Mouse (Mus musculus) liver, adult 2 months (tissue): ENCODE measurements around the gene Dusp1. TPM values are rescaled to one million over a fixed set of nuclear protein-coding genes. Genes with fewer than 3 reads are reported as not detected.
A peak's percentile ranks its signal among the peaks of the same experiment; 100 is the strongest.

Source experiments
- DNase-seq: peaks from one replicate; pipeline ENCODE4 v3.0.0-alpha.2; 2011; ENCODE audit warnings: low read depth, low spot score; ENCODE audit errors: extremely low read depth
- H3K27ac ChIP-seq: fragments of 200-500 bp; replicated peaks from 2 replicates; pipeline ENCODE4 v1.5.1; 2012; ENCODE audit warnings: low read depth, mild to moderate bottlenecking, control low read depth, inconsistent platforms, low read length; ENCODE audit not compliant: insufficient read depth
- H3K27me3 ChIP-seq: fragments of 200-500 bp; 2 replicates; pipeline ENCODE4 v1.6.1; 2012; ENCODE audit warnings: mild to moderate bottlenecking, moderate library complexity, low read length, inconsistent platforms; ENCODE audit not compliant: control insufficient read depth, insufficient read depth
- H3K36me3 ChIP-seq: fragments of 200-500 bp; 2 replicates; pipeline ENCODE4 v1.6.1; 2012; ENCODE audit warnings: low read length, inconsistent platforms; ENCODE audit not compliant: control insufficient read depth, insufficient read depth
- H3K4me1 ChIP-seq: fragments of 200-500 bp; 2 replicates; pipeline ENCODE4 v1.6.1; 2011; ENCODE audit warnings: low read length; ENCODE audit not compliant: control insufficient read depth, insufficient read depth
- H3K4me3 ChIP-seq: fragments of 200-500 bp; 2 replicates; pipeline ENCODE4 v1.5.1; 2011; ENCODE audit warnings: low read depth, mild to moderate bottlenecking, control low read depth, low read length, moderate library complexity; ENCODE audit not compliant: insufficient read depth
- H3K79me2 ChIP-seq: fragments of 200-500 bp; 2 replicates; pipeline ENCODE4 v1.6.1; 2012; ENCODE audit warnings: inconsistent platforms, mild to moderate bottlenecking, low read length, moderate library complexity; ENCODE audit not compliant: control insufficient read depth, insufficient read depth
- H3K9ac ChIP-seq: fragments of 200-500 bp; 2 replicates; pipeline ENCODE4 v1.6.1; 2012; ENCODE audit warnings: low read depth, mild to moderate bottlenecking, control low read depth, inconsistent platforms, low read length
- CTCF ChIP-seq: fragments of 200-500 bp; IDR thresholded peaks from 2 replicates; pipeline ENCODE4 v1.5.1; 2011; ENCODE audit warnings: low read depth, low read length, control low read depth
- POLR2A ChIP-seq: fragments of 200-500 bp; IDR thresholded peaks from 2 replicates; pipeline ENCODE4 v1.6.1; 2011; ENCODE audit warnings: low read length, control low read depth; ENCODE audit not compliant: insufficient read depth; ENCODE audit errors: extremely low read depth
- WGBS: fragments of 180-500 bp; shearing (Covaris S2); methylation state at CpG from one replicate; pipeline ENCODE4 v1.1.7; 2018; 5-methylcytosine and 5-hydroxymethylcytosine counted together
- polyA plus RNA-seq: library from polyadenylated mRNA; depleted of rRNA; stranded (reverse); fragments of >200 nt; gene quantifications from 2 replicates; pipeline ENCODE4 v1.2.3, GENCODE M21; 2012
- total RNA-seq: library from RNA; depleted of rRNA; stranded (reverse); fragments of >200 nt; gene quantifications from 2 replicates; pipeline ENCODE4 v1.2.3, GENCODE M21; 2014

Dusp1 gene
- total and polyA plus RNA-seq, 2 experiments = 10.5 to 22.2 TPM

DNA sequence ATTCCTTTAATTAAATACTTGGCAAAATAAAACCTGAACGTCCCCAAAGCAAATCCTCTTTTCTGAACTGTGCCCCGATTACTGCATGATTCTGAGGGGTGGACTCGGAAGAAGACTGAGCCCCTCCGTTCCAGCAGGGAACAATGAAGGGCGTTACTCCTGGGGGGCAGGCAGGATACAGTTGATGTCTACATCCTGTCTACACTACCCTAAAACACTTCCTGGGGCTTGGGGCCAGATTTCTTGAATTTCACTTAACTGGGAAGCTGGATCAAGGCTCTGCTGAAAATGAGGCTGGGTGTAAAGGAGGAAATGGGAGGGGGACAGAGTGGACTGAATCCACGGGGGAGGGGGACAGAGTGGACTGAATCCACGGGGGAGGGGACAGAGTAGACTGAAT, 14.2 kb downstream of the Dusp1 start:
- no peak overlapping the region for H3K27ac ChIP-seq
- no peak overlapping the region for H3K9ac ChIP-seq
- 0 out of 2 replicates have a peak, but pooled peaks cover 4% of the 10 kb centered on the region for H3K4me1 ChIP-seq
- H3K36me3 ChIP-seq = no peaks in the 10 kb centered on the region
- no peak for DNase-seq
- TF ChIP-seq CTCF (no peak), POLR2A (no peak)
- H3K27me3 ChIP-seq = no peaks in the 10 kb centered on the region
- H3K79me2 ChIP-seq = no peaks in the 10 kb centered on the region
- no peak overlapping the region for H3K4me3 ChIP-seq
- 56% methylated on average over 7 of the region's 7 CpGs for WGBS

DNA sequence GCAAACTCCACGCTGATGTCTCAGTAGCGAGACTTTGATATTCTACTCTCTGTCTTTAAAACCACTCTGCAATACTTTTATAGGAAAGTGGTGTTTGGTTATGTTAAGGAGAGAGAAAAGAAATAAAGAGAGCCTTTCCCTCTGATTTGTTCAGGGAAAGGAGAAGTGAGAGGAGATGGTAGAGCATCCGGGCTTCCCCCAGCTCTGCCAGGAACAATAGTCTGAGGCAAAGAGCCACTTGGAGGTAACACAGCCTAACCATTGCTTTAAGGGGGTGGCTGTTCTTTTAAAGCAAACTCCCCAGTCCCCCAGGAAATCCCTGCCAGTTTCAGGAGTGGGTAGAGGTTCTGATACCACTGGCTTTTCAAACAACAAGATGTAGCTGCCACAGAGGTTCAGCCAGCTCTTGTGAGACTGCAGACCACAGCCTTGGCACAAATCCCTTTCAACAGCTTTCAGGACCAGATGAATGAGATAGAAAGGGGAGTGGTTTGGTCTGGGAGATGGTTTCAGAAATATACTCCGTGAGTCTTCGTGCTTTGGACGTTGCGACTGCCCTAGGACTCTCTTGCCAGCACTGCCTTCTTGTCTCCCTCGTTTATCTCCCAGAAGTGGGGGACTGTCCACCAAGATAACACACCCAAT, 17.5 kb downstream of the Dusp1 start:
- DNase-seq = no peak
- H3K9ac ChIP-seq = no peak overlapping the region

DNA sequence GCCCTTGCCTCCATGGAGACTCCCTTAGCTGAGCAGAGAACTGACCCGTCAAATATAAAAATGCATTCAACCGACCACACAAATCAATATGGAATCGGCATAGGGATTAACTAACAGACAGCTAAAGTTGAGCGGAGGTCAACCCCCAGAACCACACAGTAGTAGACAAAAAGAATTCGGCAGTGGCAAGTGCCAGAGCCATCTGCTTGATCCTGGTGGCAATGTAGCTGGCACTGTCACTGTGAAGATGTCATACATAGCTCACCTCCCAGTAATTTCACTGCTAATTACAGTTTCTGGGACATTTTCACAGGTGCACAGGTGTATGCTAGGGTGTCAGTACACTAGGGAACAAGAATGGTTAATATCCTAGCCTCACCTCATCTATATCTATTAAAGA, 21.8 kb downstream of the Dusp1 start:
- 63% methylated on average over 5 of the region's 5 CpGs for WGBS
- H3K27me3 ChIP-seq = no peaks in the 10 kb centered on the region
- H3K36me3 ChIP-seq = no peaks in the 10 kb centered on the region
- H3K4me1 ChIP-seq = no peaks in the 10 kb centered on the region
- no peak overlapping the region for H3K9ac ChIP-seq
- no peaks in the 10 kb centered on the region for H3K79me2 ChIP-seq
- TF ChIP-seq POLR2A (no peak), CTCF (no peak)
- no peak overlapping the region for H3K27ac ChIP-seq
- no peak for DNase-seq
- no peak overlapping the region for H3K4me3 ChIP-seq

More for the DNA sequence above, 17.5 kb downstream of the Dusp1 start:
- WGBS = 81% methylated on average over 8 of the region's 8 CpGs
- Histone ChIP-seq H3K79me2 (no peaks in the 10 kb centered on the region), H3K36me3 (no peaks in the 10 kb centered on the region), H3K4me1 (0 out of 2 replicates have a peak, but pooled peaks cover 4% of the 10 kb centered on the region), H3K4me3 (no peak overlapping the region), H3K27me3 (no peaks in the 10 kb centered on the region), H3K27ac (no peak overlapping the region)
- TF ChIP-seq CTCF = no peak
- no peak for TF ChIP-seq POLR2A

GRCm38 (mm10) chr17:26537722-26538471, 24.0 kb downstream of the Dusp1 start:
- no peak for TF ChIP-seq CTCF
- no peak for DNase-seq
- no peaks in the 10 kb centered on the region for H3K36me3 ChIP-seq
- no peaks in the 10 kb centered on the region for H3K27me3 ChIP-seq
- no peak overlapping the region for H3K9ac ChIP-seq
- no peaks in the 10 kb centered on the region for H3K4me1 ChIP-seq
- no peaks in the 10 kb centered on the region for H3K79me2 ChIP-seq
- H3K27ac ChIP-seq = no peak overlapping the region
- WGBS = 58% methylated on average over 6 of the region's 6 CpGs
- H3K4me3 ChIP-seq = no peak overlapping the region

- Histone ChIP-seq H3K4me1 (no peaks in the 10 kb centered on the region), H3K9ac (no peak overlapping the region), H3K27ac (peak overlapping the region; percentile 49), H3K79me2 (no peaks in the 10 kb centered on the region), H3K36me3 (no peaks in the 10 kb centered on the region), H3K27me3 (no peaks in the 10 kb centered on the region), H3K4me3 (no peak overlapping the region)
- WGBS = 74% methylated on average over 7 of the region's 7 CpGs
- TF ChIP-seq POLR2A (no peak), CTCF (no peak)
- DNase-seq = peak; percentile 41
Measured at GRCm38 (mm10) chr17:26535251-26536136, 26.4 kb downstream of the Dusp1 start.
